7 mouse cellular contexts compared by ENCODE assay signal in the genomic region with DNA sequence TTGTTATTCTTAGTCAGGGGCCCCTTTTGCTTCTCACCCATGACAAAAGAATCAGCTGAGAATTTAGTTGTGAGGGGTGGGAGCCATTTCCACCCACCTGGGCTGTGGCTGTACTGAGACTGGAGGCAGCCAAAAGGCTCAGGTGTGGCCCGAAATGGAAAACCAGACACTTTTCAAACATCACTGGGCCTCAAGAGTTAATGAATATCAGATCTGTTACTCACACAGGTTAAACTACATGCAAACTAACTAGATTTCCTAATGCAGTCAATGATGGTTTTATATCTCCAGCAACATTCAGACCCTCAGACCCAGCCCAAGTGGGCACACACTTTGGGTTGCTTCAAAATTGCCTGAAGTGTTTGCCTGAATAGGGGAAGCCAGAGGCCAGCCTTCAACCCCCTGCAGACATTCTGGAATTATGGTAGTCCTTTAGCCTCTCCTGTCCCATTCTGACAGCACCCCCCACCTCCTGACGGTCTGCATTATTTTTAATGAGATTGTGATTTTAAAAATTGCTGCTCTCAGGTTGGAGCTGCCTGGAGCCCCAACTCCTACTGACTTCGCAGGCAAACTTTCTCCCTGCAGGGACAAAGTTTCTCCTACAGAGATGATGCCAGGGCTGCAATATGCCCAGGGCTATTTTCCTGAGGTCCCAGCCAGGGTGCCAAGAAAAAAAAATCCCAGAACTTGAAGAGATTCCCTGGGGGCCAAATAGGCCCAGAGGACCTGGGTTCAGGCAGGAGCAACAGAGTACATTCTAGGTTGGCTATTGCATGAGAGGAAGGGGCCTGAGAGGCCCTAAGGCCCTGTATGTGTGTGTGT. TPM values are rescaled to one million over a fixed set of nuclear protein-coding genes. Genes with fewer than 3 reads are reported as not detected.
DNase-seq lines count a peak whose midpoint lies in the region; ATAC-seq and TF ChIP-seq lines count a peak whose summit lies in the region.

No protein-coding gene starts in this region.

- TF ChIP-seq POLR2A in testis, adult 2 months (IDR thresholded peaks at IDR 0.05; ENCODE audit: control insufficient read depth, low read depth, low read length) = no peak

- TF ChIP-seq CTCF in testis, adult 2 months (IDR thresholded peaks at IDR 0.05; ENCODE audit: control insufficient read depth, insufficient read depth, insufficient replicate concordance, low read depth, low read length) = no peak

- H3K4me1 ChIP-seq in testis, adult 2 months (ENCODE audit: control insufficient read depth, insufficient read depth, low read length) = peaks cover 17% of the 10 kb centered on the region
- peaks cover 57% of the 10 kb centered on the region for H3K4me1 ChIP-seq in hindbrain, embryonic 10.5 days (replicated peaks)
- peaks cover 8% of the 10 kb centered on the region for H3K4me1 ChIP-seq in liver, embryonic 13.5 days (replicated peaks)

- 15% methylated on average over 3 of the region's 3 CpGs for WGBS in hindbrain, embryonic 10.5 days
- WGBS in liver, embryonic 13.5 days (ENCODE audit: insufficient replicate concordance) = 23% methylated on average over 3 of the region's 3 CpGs

- peak overlapping the region; percentile 57 for H3K4me2 ChIP-seq in liver, embryonic 13.5 days

- no peaks in the 10 kb centered on the region for H3K27me3 ChIP-seq in testis, adult 2 months (ENCODE audit: control insufficient read depth, insufficient read depth, low read length)
- peaks cover 35% of the 10 kb centered on the region for H3K27me3 ChIP-seq in hindbrain, embryonic 10.5 days (ENCODE audit: insufficient read depth, poor library complexity, severe bottlenecking)
- H3K27me3 ChIP-seq in liver, embryonic 13.5 days = peaks cover 79% of the 10 kb centered on the region

- no peak for ATAC-seq in liver, embryonic 13.5 days (ENCODE audit: low read depth)

- H3K9ac ChIP-seq in liver, embryonic 13.5 days = peak overlapping the region; percentile 73

- DNase-seq in testis, postnatal 14 days (ENCODE audit: low spot score) = no peak
- DNase-seq in hindbrain, embryonic 10.5 days (ENCODE audit: low spot score) = no peak
- DNase-seq in liver, embryonic 13.5 days = no peak
- DNase-seq in cerebellum, adult 11 months = no peak
- no peak for DNase-seq in layer of hippocampus, adult 9-11 months
- no peak for DNase-seq in cerebellum, adult 9-11 months

- H3K9me3 ChIP-seq in hindbrain, embryonic 10.5 days = no peaks in the 10 kb centered on the region
- H3K9me3 ChIP-seq in liver, embryonic 13.5 days (replicated peaks) = no peaks in the 10 kb centered on the region

- H3K27ac ChIP-seq in testis, adult 2 months (ENCODE audit: control insufficient read depth, insufficient read depth, low read depth, low read length) = peak overlapping the region; percentile 39
- H3K27ac ChIP-seq in hindbrain, embryonic 10.5 days = peak overlapping the region; percentile 99
- peak overlapping the region; percentile 75; the same call in 1 of the 2 replicates for H3K27ac ChIP-seq in liver, embryonic 13.5 days

- no peaks in the 10 kb centered on the region for H3K36me3 ChIP-seq in testis, adult 2 months (ENCODE audit: control insufficient read depth, insufficient read depth, low read length)
- H3K36me3 ChIP-seq in hindbrain, embryonic 10.5 days = peaks cover 60% of the 10 kb centered on the region
- H3K36me3 ChIP-seq in liver, embryonic 13.5 days = 0 out of 2 replicates have a peak, but pooled peaks cover 6% of the 10 kb centered on the region

- H3K4me3 ChIP-seq in testis, adult 2 months (ENCODE audit: control insufficient read depth, low read depth, low read length) = peak overlapping the region; percentile 63
- peak overlapping the region; percentile 93 for H3K4me3 ChIP-seq in hindbrain, embryonic 10.5 days
- H3K4me3 ChIP-seq in liver, embryonic 13.5 days (replicated peaks) = peak overlapping the region; percentile 62

RNA-seq across cellular contexts. Expression of gene Nr2f2, which starts 9.6 kb away (rescaled TPM):
- 11.3 and 14.8 TPM in 2 replicates for polyA plus RNA-seq in testis, adult 2 months (2012; rRNA removed)
- polyA plus RNA-seq in hindbrain, embryonic 10.5 days (2016; fragmentation: Nextera tagmentation; extraction: Ambion mirVana) = 83.4 and 86.4 TPM in 2 replicates
- polyA plus RNA-seq in liver, embryonic 13.5 days (2015; fragmentation: Nextera tagmentation; extraction: Ambion mirVana) = 10.2 and 11.9 TPM in 2 replicates

Comparison
In these comparisons a context has a peak if more than half of its experiments do, and no peak if none do; other contexts are left out.
1. H3K27ac ChIP-seq: peak in every context shown above with its lines; median percentile 99 in hindbrain, embryonic 10.5 days; 75 in liver, embryonic 13.5 days; 39 in testis, adult 2 months.